Mouse (Mus musculus) stomach, embryonic 16.5 days (tissue): ENCODE results near the gene Plppr4. TPM values are rescaled to one million over a fixed set of nuclear protein-coding genes. Genes with fewer than 3 reads are reported as not detected.

ENCODE experiments used
- ATAC-seq: fragments of 200-750 bp; cut with Nextera tagmentation; 2 replicates; pipeline ENCODE4 v1.8.0; 2017; ENCODE audit warnings: moderate number of reproducible peaks, moderate TSS enrichment; ENCODE audit not compliant: insufficient read depth, low FRiP score
- H3K27ac ChIP-seq: fragments of 300-500 bp; sonication (generic); 2 replicates; pipeline ENCODE4 v1.5.1; 2014; ENCODE audit warnings: low read length
- H3K27me3 ChIP-seq: fragments of 300-500 bp; sonication (generic); 2 replicates; pipeline ENCODE4 v1.6.1; 2014; ENCODE audit warnings: low read length, control low read depth, mixed read lengths; ENCODE audit not compliant: control insufficient read depth, insufficient read depth
- H3K36me3 ChIP-seq: fragments of 300-500 bp; sonication (generic); 2 replicates; pipeline ENCODE4 v1.6.1; 2014; ENCODE audit warnings: low read length; ENCODE audit not compliant: control insufficient read depth, insufficient read depth
- H3K4me1 ChIP-seq: fragments of 300-500 bp; sonication (generic); 2 replicates; pipeline ENCODE4 v1.6.1; 2014; ENCODE audit warnings: low read length, control low read depth, mixed read lengths; ENCODE audit not compliant: control insufficient read depth, insufficient read depth
- H3K4me2 ChIP-seq: fragments of 300-500 bp; sonication (generic); 2 replicates; pipeline ENCODE4 v1.6.1; 2014; ENCODE audit warnings: low read depth, low read length, mixed read lengths
- H3K4me3 ChIP-seq: fragments of 300-500 bp; sonication (generic); replicated peaks from 2 replicates; pipeline ENCODE4 v1.5.1; 2014; ENCODE audit warnings: mild to moderate bottlenecking, low read length
- H3K9ac ChIP-seq: fragments of 300-500 bp; sonication (generic); 2 replicates; pipeline ENCODE4 v1.6.1; 2014; ENCODE audit warnings: low read length
- H3K9me3 ChIP-seq: fragments of 300-500 bp; sonication (generic); replicated peaks from 2 replicates; pipeline ENCODE4 v1.6.1; 2016; ENCODE audit warnings: low read length, control low read depth; ENCODE audit not compliant: control insufficient read depth
- WGBS: fragments of 180-500 bp; shearing (Covaris S2); extraction: QIAGEN DNeasy Blood & Tissue Kit; methylation state at CpG from one replicate; pipeline ENCODE4 v1.1.7; 2014; 5-methylcytosine and 5-hydroxymethylcytosine counted together
- polyA plus RNA-seq: library from polyadenylated mRNA; unstranded; fragments of >200 nt; fragmentation: Nextera tagmentation; extraction: Ambion mirVana; gene quantifications from 2 replicates; pipeline ENCODE4 v1.2.1, GENCODE M21; 2015

Gene Plppr4
- polyA plus RNA-seq, 1 experiment from 2014 or later, result 0.85 TPM

- no peaks in the 10 kb centered on the region for H3K36me3 ChIP-seq
- H3K27me3 ChIP-seq, result no peaks in the 10 kb centered on the region
- H3K4me3 ChIP-seq, result no peak overlapping the region
- no peaks in the 10 kb centered on the region for H3K9me3 ChIP-seq
- H3K4me1 ChIP-seq, result no peaks in the 10 kb centered on the region
- H3K4me2 ChIP-seq, result no peak overlapping the region
- 88% methylated on average over 10 of the region's 10 CpGs for WGBS
- no peak overlapping the region for H3K27ac ChIP-seq
- no peak for ATAC-seq
- no peak overlapping the region for H3K9ac ChIP-seq
Observed at GRCm38 (mm10) chr3:117331502-117331901, 29.2 kb downstream of the Plppr4 start.

GRCm38 (mm10) chr3:117329485-117329884 lies 31.2 kb downstream of the Plppr4 start:
- Histone ChIP-seq H3K4me1 (no peaks in the 10 kb centered on the region), H3K4me2 (no peak overlapping the region), H3K4me3 (no peak overlapping the region), H3K27ac (no peak overlapping the region), H3K9ac (no peak overlapping the region), H3K9me3 (no peaks in the 10 kb centered on the region), H3K36me3 (no peaks in the 10 kb centered on the region), H3K27me3 (no peaks in the 10 kb centered on the region)
- 80% methylated on average over 6 of the region's 6 CpGs for WGBS
- no peak for ATAC-seq

GRCm38 (mm10) chr3:117326551-117326950 lies 34.1 kb downstream of the Plppr4 start:
- H3K4me2 ChIP-seq, result no peak overlapping the region

DNA sequence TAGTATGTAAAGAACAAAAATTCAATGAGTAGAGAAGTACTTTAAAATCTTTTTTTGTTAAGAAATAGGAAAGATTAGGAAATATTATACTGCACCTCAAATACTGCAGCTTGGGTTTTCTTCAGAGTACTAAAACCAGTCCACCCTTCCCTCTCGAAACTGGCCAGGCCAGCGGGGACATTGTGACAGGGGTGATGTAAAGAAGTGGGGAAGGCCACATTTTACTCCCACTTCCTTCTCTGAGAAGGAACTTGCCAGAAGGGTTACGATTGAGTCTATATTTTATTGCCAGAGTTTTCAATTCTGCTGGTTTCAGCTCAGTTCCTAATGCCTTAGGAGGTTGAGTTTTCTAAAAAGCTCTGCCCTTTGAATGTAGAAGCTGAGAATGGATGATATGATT lies 41.0 kb downstream of the Plppr4 start:
- 77% methylated on average over 3 of the region's 3 CpGs for WGBS
- Histone ChIP-seq H3K9ac (no peak overlapping the region), H3K4me3 (no peak overlapping the region), H3K9me3 (no peaks in the 10 kb centered on the region), H3K36me3 (no peaks in the 10 kb centered on the region), H3K27me3 (no peaks in the 10 kb centered on the region), H3K4me1 (no peaks in the 10 kb centered on the region), H3K27ac (no peak overlapping the region), H3K4me2 (no peak overlapping the region)
- no peak for ATAC-seq

More at GRCm38 (mm10) chr3:117326551-117326950, 34.1 kb downstream of the Plppr4 start:
- WGBS, result 79% methylated on average over 5 of the region's 5 CpGs
- Histone ChIP-seq H3K36me3 (no peaks in the 10 kb centered on the region), H3K9me3 (no peaks in the 10 kb centered on the region), H3K27me3 (no peaks in the 10 kb centered on the region), H3K4me3 (no peak overlapping the region), H3K9ac (no peak overlapping the region), H3K4me1 (no peaks in the 10 kb centered on the region), H3K27ac (no peak overlapping the region)
- no peak for ATAC-seq

- no peak overlapping the region for H3K9ac ChIP-seq
- no peaks in the 10 kb centered on the region for H3K4me1 ChIP-seq
- H3K36me3 ChIP-seq, result no peaks in the 10 kb centered on the region
- H3K4me3 ChIP-seq, result no peak overlapping the region
- no peak overlapping the region for H3K27ac ChIP-seq
- no peak overlapping the region for H3K4me2 ChIP-seq
- ATAC-seq, result no peak
- 79% methylated on average over 4 of the region's 4 CpGs for WGBS
- H3K9me3 ChIP-seq, result no peaks in the 10 kb centered on the region
- no peaks in the 10 kb centered on the region for H3K27me3 ChIP-seq
Observed at GRCm38 (mm10) chr3:117313339-117313738, 47.3 kb downstream of the Plppr4 start.

DNA sequence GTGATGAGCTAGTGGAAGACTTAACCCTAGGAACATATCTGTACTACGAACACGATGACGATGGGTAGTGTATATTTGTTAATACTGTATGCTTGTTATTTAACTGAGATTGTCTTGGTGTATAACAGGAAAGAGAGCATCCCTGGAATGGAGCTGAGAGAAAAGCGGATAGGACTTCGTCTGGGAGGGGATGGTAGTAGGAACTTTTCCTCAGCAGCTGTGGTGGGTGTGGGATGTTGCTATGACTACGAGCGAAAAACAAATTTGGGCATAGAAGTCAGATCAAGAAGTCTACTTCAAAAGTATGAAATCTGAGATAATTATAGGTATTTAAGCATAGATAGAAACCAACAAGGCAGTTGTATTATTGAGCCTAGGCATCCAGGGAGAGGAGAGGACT lies 48.6 kb downstream of the Plppr4 start:
- no peak for ATAC-seq
- WGBS, result 91% methylated on average over 7 of the region's 7 CpGs

GRCm38 (mm10) chr3:117310801-117311368 lies 49.8 kb downstream of the Plppr4 start:
- Histone ChIP-seq H3K9ac (no peak overlapping the region), H3K4me3 (no peak overlapping the region), H3K27me3 (no peaks in the 10 kb centered on the region), H3K36me3 (no peaks in the 10 kb centered on the region), H3K4me2 (no peak overlapping the region), H3K4me1 (no peaks in the 10 kb centered on the region), H3K27ac (no peak overlapping the region), H3K9me3 (no peaks in the 10 kb centered on the region)
- no peak for ATAC-seq
- WGBS, result 92% methylated on average over 2 of the region's 2 CpGs

More for the DNA sequence above, 48.6 kb downstream of the Plppr4 start:
- Histone ChIP-seq H3K4me2 (no peak overlapping the region), H3K4me3 (no peak overlapping the region), H3K9ac (no peak overlapping the region), H3K4me1 (no peaks in the 10 kb centered on the region), H3K27me3 (no peaks in the 10 kb centered on the region), H3K27ac (no peak overlapping the region), H3K9me3 (no peaks in the 10 kb centered on the region), H3K36me3 (no peaks in the 10 kb centered on the region)

DNA sequence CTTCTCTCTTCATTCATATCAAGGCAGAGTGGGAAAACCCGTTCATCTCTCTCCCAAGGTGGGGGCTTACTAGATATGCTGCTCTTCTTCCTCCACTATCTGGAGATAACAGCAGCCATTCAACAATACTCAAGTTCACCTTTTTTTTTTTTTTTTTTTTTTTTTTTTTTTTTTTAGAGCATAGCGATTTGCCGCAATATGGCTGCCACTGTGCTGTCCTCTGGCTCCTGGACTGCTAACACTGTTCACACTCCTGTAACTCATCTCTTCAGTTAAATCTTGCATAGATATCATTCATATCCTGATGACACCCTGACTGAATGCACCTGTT lies 51.1 kb downstream of the Plppr4 start:
- Histone ChIP-seq H3K36me3 (no peaks in the 10 kb centered on the region), H3K4me3 (no peak overlapping the region), H3K9ac (no peak overlapping the region), H3K27me3 (no peaks in the 10 kb centered on the region), H3K4me2 (no peak overlapping the region), H3K9me3 (no peaks in the 10 kb centered on the region), H3K4me1 (no peaks in the 10 kb centered on the region), H3K27ac (no peak overlapping the region)
- WGBS, result 88% methylated on average over 3 of the region's 3 CpGs
- ATAC-seq, result no peak

- Histone ChIP-seq H3K27me3 (no peaks in the 10 kb centered on the region), H3K9me3 (no peaks in the 10 kb centered on the region), H3K4me1 (no peaks in the 10 kb centered on the region), H3K36me3 (no peaks in the 10 kb centered on the region), H3K9ac (no peak overlapping the region), H3K4me3 (no peak overlapping the region), H3K27ac (no peak overlapping the region), H3K4me2 (no peak overlapping the region)
- 83% methylated on average over 3 of the region's 3 CpGs for WGBS
- no peak for ATAC-seq
Observed at GRCm38 (mm10) chr3:117308895-117309579, 51.6 kb downstream of the Plppr4 start.
